Mouse (Mus musculus) small intestine, adult 2 months (tissue): ENCODE data around the gene Wfdc16. TPM values are rescaled to one million over a fixed set of nuclear protein-coding genes. Genes with fewer than 3 reads are reported as not detected.

Source experiments
- H3K27ac ChIP-seq: fragments of 200-500 bp; 2 replicates; pipeline ENCODE4 v1.5.1; 2012; ENCODE audit warnings: low read depth, low read length, control low read depth, inconsistent platforms; ENCODE audit not compliant: insufficient read depth
- H3K27me3 ChIP-seq: fragments of 200-500 bp; 2 replicates; pipeline ENCODE4 v1.6.1; 2012; ENCODE audit warnings: mild to moderate bottlenecking, moderate library complexity, low read length, inconsistent platforms; ENCODE audit not compliant: control insufficient read depth, insufficient read depth
- H3K36me3 ChIP-seq: fragments of 200-500 bp; 2 replicates; pipeline ENCODE4 v1.6.1; 2012; ENCODE audit warnings: mild to moderate bottlenecking, low read length, control low read depth, inconsistent platforms; ENCODE audit not compliant: control insufficient read depth, insufficient read depth
- H3K4me1 ChIP-seq: fragments of 200-500 bp; 2 replicates; pipeline ENCODE4 v1.6.1; 2012; ENCODE audit warnings: low read length, inconsistent platforms, mixed read lengths; ENCODE audit not compliant: control insufficient read depth, insufficient read depth, insufficient read length
- H3K4me3 ChIP-seq: fragments of 200-500 bp; 2 replicates; pipeline ENCODE4 v1.5.1; 2012; ENCODE audit warnings: low read depth, mild to moderate bottlenecking, control low read depth, inconsistent platforms, low read length, moderate library complexity
- CTCF ChIP-seq: fragments of 200-500 bp; IDR thresholded peaks from 2 replicates; pipeline ENCODE4 v1.5.1; 2012; ENCODE audit warnings: low read depth, mild to moderate bottlenecking, control low read depth, inconsistent platforms, low read length, moderate library complexity, mixed read lengths; ENCODE audit not compliant: insufficient replicate concordance, insufficient read length; ENCODE audit errors: extremely low read depth
- POLR2A ChIP-seq: fragments of 200-500 bp; IDR thresholded peaks from 2 replicates; pipeline ENCODE4 v1.6.1; 2012; ENCODE audit warnings: low read depth, mild to moderate bottlenecking, control low read depth, inconsistent platforms, low read length, moderate library complexity
- WGBS: fragments of 180-500 bp; shearing (Covaris S2); methylation state at CpG from one replicate; pipeline ENCODE4 v1.1.7; 2018; 5-methylcytosine and 5-hydroxymethylcytosine counted together
- polyA plus RNA-seq: library from polyadenylated mRNA; depleted of rRNA; stranded (reverse); fragments of >200 nt; gene quantifications from 2 replicates; pipeline ENCODE4 v1.2.3, GENCODE M21; 2012; rRNA removed

Gene Wfdc16
- not detected in 2 replicates for polyA plus RNA-seq

GRCm38 (mm10) chr2:164638696-164639095 lies at the start of gene Wfdc16:
Gene Wfdc16, minus strand, starts transcription at chr2:164638796.
- no peak within 1 kb of the TSS for H3K27ac ChIP-seq

DNA sequence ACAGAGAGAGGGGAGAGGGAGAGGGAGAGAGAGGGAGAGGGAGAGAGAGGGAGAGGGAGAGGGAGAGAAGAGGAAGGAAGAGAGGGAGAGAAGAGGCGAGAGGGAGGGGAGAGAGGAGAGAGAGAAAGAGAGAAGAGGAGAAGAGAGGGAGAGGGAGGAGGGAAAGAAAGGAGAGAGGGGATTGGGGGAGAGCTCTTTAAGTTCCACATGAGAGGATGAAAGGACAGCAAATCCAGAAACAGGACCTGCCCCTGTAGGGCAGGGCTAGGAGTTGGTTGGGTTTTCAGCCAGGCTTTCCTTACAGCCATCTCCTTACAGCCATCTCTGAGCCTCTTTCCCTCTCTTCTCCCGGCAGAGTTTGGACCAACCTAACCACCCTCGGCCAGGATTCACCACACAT lies 46.2 kb upstream of the Wfdc16 start, which contains the start of gene Wfdc13:
TSS of gene Wfdc13 (plus strand) at position 301 of the 400 bp plus-strand sequence.
- Histone ChIP-seq H3K36me3 (no peaks in the 10 kb centered on the region), H3K27me3 (no peaks in the 10 kb centered on the region), H3K4me1 (peaks cover 3% of the 10 kb centered on the region; the same call in 1 of the 2 replicates), H3K4me3 (no peak within 1 kb of the TSS), H3K27ac (no peak within 1 kb of the TSS)
- TF ChIP-seq CTCF: no peak
- no peak for TF ChIP-seq POLR2A
- WGBS: 74% methylated on average over 3 of the region's 3 CpGs

More at GRCm38 (mm10) chr2:164638696-164639095, at the start of gene Wfdc16:
- Histone ChIP-seq H3K27me3 (no peaks in the 10 kb centered on the region), H3K36me3 (no peaks in the 10 kb centered on the region), H3K4me3 (no peak within 1 kb of the TSS), H3K4me1 (peaks cover 4% of the 10 kb centered on the region; the same call in 1 of the 2 replicates)
- 42% methylated on average over 3 of the region's 3 CpGs for WGBS
- TF ChIP-seq POLR2A (no peak), CTCF (no peak)

DNA sequence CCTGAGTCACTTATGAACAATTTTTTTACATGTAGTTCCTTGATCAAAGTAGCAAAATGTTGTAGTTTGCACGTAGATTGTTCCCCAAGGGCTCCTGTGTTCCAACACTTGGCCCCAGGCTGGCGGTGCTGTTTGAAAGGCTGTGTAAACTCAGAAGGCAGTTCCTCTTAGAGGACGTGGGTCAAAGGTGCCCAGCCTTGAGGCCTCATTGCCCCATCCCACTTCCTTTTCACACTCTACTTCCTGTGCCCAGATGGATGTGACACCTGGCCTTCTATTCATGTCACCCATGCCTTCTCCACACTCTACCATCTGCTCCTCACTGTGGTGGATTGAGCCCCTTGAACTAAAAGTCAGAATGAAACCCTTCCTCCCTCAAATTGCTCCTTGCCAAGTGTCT lies 41.3 kb upstream of the Wfdc16 start:
- H3K36me3 ChIP-seq: no peaks in the 10 kb centered on the region
- H3K27ac ChIP-seq: no peak overlapping the region
- no peak overlapping the region for H3K4me3 ChIP-seq
- H3K27me3 ChIP-seq: no peaks in the 10 kb centered on the region
- no peak for TF ChIP-seq CTCF
- TF ChIP-seq POLR2A: no peak
- WGBS: 15% methylated on average over 3 of the region's 3 CpGs
- peaks cover 10% of the 10 kb centered on the region for H3K4me1 ChIP-seq

- peak overlapping the region; percentile 47; the same call in 1 of the 2 replicates for H3K27ac ChIP-seq
- 9% methylated on average over 19 of the region's 19 CpGs for WGBS
- peak overlapping the region; percentile 50 for H3K4me3 ChIP-seq
- no peaks in the 10 kb centered on the region for H3K27me3 ChIP-seq
- H3K36me3 ChIP-seq: no peaks in the 10 kb centered on the region
- H3K4me1 ChIP-seq: peaks cover 10% of the 10 kb centered on the region
- TF ChIP-seq CTCF (peak; percentile 62; the same call in 1 of the 2 replicates), POLR2A (no peak)
These were observed 40.4 kb upstream of the Wfdc16 start for GRCm38 (mm10) chr2:164678848-164679625.

DNA sequence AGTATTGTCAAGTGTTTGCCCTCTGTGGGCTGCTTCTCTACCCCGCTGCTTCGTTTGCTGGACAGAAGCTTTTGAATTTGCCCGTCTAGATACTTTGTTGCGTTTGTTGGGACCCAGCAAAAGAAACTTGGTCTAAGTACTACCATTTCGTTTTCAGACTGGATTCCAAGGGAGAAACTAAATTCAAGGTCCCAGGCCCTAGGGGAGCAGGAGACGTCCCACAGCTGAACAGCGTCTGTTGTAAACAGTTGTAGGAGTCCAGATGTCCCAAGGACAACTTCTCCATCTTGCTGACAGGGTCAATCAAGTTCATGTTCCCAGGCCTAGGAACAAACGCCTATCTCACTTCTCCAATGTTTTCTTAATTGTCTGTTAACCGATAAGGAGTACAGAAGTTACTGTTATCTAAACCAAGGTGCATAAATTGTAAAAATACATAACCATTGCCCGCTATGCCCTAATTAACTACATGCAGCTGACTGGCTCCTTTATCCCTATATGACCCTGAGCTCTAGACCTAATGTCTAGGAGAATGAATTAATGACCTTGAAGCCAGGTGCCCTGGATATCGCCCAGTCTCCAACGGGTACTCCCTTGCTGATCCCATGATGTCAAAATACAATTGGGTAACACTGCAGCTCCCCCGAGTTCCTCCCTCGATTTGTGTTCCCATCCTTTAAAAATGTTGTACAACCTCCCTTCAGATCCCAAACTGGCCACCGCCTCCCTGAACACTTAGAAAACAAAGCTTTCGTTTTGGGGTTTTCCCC lies 38.5 kb upstream of the Wfdc16 start:
- H3K27ac ChIP-seq: 0 out of 2 replicates have a peak overlapping the region, but pooled peaks have one; percentile 0

DNA sequence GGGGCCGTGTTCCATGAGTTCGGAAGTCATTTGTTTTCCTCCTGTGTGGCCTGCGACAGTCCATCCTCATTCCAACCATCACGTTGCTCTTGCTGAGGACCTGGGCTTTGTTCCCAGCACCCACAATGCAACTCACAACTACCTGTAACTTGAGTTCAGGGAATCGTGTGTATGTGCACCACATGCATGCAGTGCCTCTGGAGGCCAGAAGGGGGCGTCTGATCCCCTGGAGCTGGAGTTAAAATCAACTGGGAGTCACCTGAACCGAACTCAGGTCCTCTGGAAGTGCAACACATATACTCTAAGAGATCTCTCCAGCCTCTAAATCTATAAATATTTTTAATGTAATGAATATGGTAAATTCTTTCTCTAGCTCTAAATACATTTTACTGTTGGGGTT lies 37.5 kb upstream of the Wfdc16 start:
- H3K27me3 ChIP-seq: no peaks in the 10 kb centered on the region
- H3K36me3 ChIP-seq: no peaks in the 10 kb centered on the region
- no peak overlapping the region for H3K4me3 ChIP-seq
- TF ChIP-seq POLR2A (no peak), CTCF (peak; percentile 48; the same call in 1 of the 2 replicates)
- peaks cover 10% of the 10 kb centered on the region for H3K4me1 ChIP-seq
- no peak overlapping the region for H3K27ac ChIP-seq
- 80% methylated on average over 7 of the region's 7 CpGs for WGBS

More for the DNA sequence above, 38.5 kb upstream of the Wfdc16 start:
- H3K4me1 ChIP-seq: peaks cover 10% of the 10 kb centered on the region
- TF ChIP-seq POLR2A (no peak), CTCF (no peak)
- no peaks in the 10 kb centered on the region for H3K36me3 ChIP-seq
- WGBS: 24% methylated on average over 16 of the region's 16 CpGs
- no peaks in the 10 kb centered on the region for H3K27me3 ChIP-seq
- no peak overlapping the region for H3K4me3 ChIP-seq

DNA sequence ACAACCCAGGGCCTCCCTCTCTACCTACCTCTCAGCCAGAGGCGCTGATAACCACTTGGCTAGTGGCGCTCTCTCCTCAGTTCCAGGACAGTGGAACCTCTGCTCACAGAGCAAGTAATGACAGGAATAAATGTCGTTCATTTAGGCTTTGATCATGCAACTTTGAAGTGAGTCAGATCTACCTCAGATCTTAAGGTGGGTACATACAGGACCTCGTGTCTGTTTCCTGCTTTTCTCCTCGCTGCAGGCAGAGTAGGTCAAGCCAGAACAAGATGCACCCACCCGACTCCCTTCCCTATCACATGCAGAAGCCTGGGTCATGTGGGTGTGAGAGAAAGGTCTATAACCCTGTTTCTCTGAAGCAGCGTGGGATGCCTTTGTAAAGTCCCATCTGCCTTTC lies 35.4 kb upstream of the Wfdc16 start, which contains the start of gene Wfdc11:
TSS of gene Wfdc11 (minus strand) at position 101 of the 400 bp plus-strand sequence.
- no peaks in the 10 kb centered on the region for H3K27me3 ChIP-seq
- H3K36me3 ChIP-seq: no peaks in the 10 kb centered on the region
- H3K4me3 ChIP-seq: no peak within 1 kb of the TSS
- 50% methylated on average over 7 of the region's 7 CpGs for WGBS
- peaks cover 4% of the 10 kb centered on the region for H3K4me1 ChIP-seq
- no peak within 1 kb of the TSS for H3K27ac ChIP-seq
- TF ChIP-seq POLR2A (no peak), CTCF (no peak)
